Mouse (Mus musculus) megakaryocyte, embryonic 14.5 days (primary cell): ENCODE data around the gene Mmel1.

Experiments
- FLI1 ChIP-seq: IDR thresholded peaks from 2 replicates; pipeline ENCODE4 v1.6.1; 2012; ENCODE audit warnings: low read length, inconsistent platforms, mixed read lengths
- GATA1 ChIP-seq: IDR thresholded peaks from 3 replicates; pipeline ENCODE4 v1.6.1; 2012; ENCODE audit warnings: mixed read lengths, low read length, inconsistent platforms, borderline replicate concordance

- TF ChIP-seq GATA1: no peak
- TF ChIP-seq FLI1: no peak
Observed at GRCm38 (mm10) chr4:154827861-154828610, 41.3 kb upstream of the Mmel1 start.
